Mouse (Mus musculus): Measurements from ENCODE around the gene Rpl41. TPM values are rescaled to one million over a fixed set of nuclear protein-coding genes. Genes with fewer than 3 reads are reported as not detected.

The Rpl41 gene
- total and polyA plus RNA-seq, 2 experiments from 2014 or later: 877 to 2,439 TPM

- peak overlapping the region; percentile 51 for H3K9ac ChIP-seq
- H3K27ac ChIP-seq (ENCODE audit: low read depth, low read length): no peak overlapping the region
- peak overlapping the region; percentile 58 for H3K4me3 ChIP-seq (ENCODE audit: low read depth, low read length)
- H3K4me2 ChIP-seq (ENCODE audit: low read depth): peak overlapping the region; percentile 96
- WGBS: 5% methylated on average over 23 of the region's 23 CpGs
- no peak for ATAC-seq
- TF ChIP-seq CTCF (IDR thresholded peaks at IDR 0.05; ENCODE audit: low read depth): no peak
- peaks cover 18% of the 10 kb centered on the region for H3K27me3 ChIP-seq (ENCODE audit: insufficient read depth, low read length)
- H3K36me3 ChIP-seq (ENCODE audit: insufficient read depth): no peaks in the 10 kb centered on the region
- H3K9me3 ChIP-seq (ENCODE audit: low read length): no peaks in the 10 kb centered on the region
- DNase-seq: no peak
- H3K4me1 ChIP-seq (ENCODE audit: insufficient read depth): no peaks in the 10 kb centered on the region
Observed at GRCm38 (mm10) chr10:128588775-128589463, 39.8 kb upstream of the Rpl41 start.

- ATAC-seq (no peak), DNase-seq (no peak)
- 6% methylated on average over 1 of the region's 1 CpGs for WGBS
Observed at GRCm38 (mm10) chr10:128588136-128588535, 39.0 kb upstream of the Rpl41 start.

GRCm38 (mm10) chr10:128587697-128588096 is 38.6 kb upstream of the Rpl41 start:
- no peaks in the 10 kb centered on the region for H3K4me1 ChIP-seq (ENCODE audit: insufficient read depth)
- no peak overlapping the region for H3K9ac ChIP-seq
- ATAC-seq: no peak
- WGBS: 52% methylated on average over 8 of the region's 8 CpGs
- peaks cover 18% of the 10 kb centered on the region for H3K27me3 ChIP-seq (ENCODE audit: insufficient read depth, low read length)
- H3K36me3 ChIP-seq (ENCODE audit: insufficient read depth): no peaks in the 10 kb centered on the region
- H3K27ac ChIP-seq (ENCODE audit: low read depth, low read length): no peak overlapping the region
- TF ChIP-seq CTCF (IDR thresholded peaks at IDR 0.05; ENCODE audit: low read depth): no peak
- no peak overlapping the region for H3K4me3 ChIP-seq (ENCODE audit: low read depth, low read length)
- H3K4me2 ChIP-seq (ENCODE audit: low read depth): no peak overlapping the region
- DNase-seq: no peak
- no peaks in the 10 kb centered on the region for H3K9me3 ChIP-seq (ENCODE audit: low read length)

More at GRCm38 (mm10) chr10:128588136-128588535, 39.0 kb upstream of the Rpl41 start:
- no peak overlapping the region for H3K27ac ChIP-seq (ENCODE audit: low read depth, low read length)
- H3K27me3 ChIP-seq (ENCODE audit: insufficient read depth, low read length): peaks cover 18% of the 10 kb centered on the region
- H3K36me3 ChIP-seq (ENCODE audit: insufficient read depth): no peaks in the 10 kb centered on the region
- H3K4me3 ChIP-seq (ENCODE audit: low read depth, low read length): no peak overlapping the region
- H3K4me1 ChIP-seq (ENCODE audit: insufficient read depth): no peaks in the 10 kb centered on the region
- TF ChIP-seq CTCF (IDR thresholded peaks at IDR 0.05; ENCODE audit: low read depth): no peak
- no peak overlapping the region for H3K9ac ChIP-seq
- H3K9me3 ChIP-seq (ENCODE audit: low read length): no peaks in the 10 kb centered on the region
- H3K4me2 ChIP-seq (ENCODE audit: low read depth): no peak overlapping the region

- H3K27ac ChIP-seq (ENCODE audit: low read depth, low read length): no peak overlapping the region
- no peak for TF ChIP-seq CTCF (IDR thresholded peaks at IDR 0.05; ENCODE audit: low read depth)
- no peaks in the 10 kb centered on the region for H3K9me3 ChIP-seq (ENCODE audit: low read length)
- H3K36me3 ChIP-seq (ENCODE audit: insufficient read depth): no peaks in the 10 kb centered on the region
- no peak overlapping the region for H3K4me3 ChIP-seq (ENCODE audit: low read depth, low read length)
- 47% methylated on average over 4 of the region's 4 CpGs for WGBS
- ATAC-seq (no peak), DNase-seq (no peak)
- no peak overlapping the region for H3K9ac ChIP-seq
- H3K27me3 ChIP-seq (ENCODE audit: insufficient read depth, low read length): peaks cover 18% of the 10 kb centered on the region
- H3K4me1 ChIP-seq (ENCODE audit: insufficient read depth): no peaks in the 10 kb centered on the region
- no peak overlapping the region for H3K4me2 ChIP-seq (ENCODE audit: low read depth)
Observed at GRCm38 (mm10) chr10:128587120-128587519, 38.0 kb upstream of the Rpl41 start.

GRCm38 (mm10) chr10:128586546-128586945 is 37.4 kb upstream of the Rpl41 start:
- no peak for ATAC-seq
- no peak overlapping the region for H3K4me2 ChIP-seq (ENCODE audit: low read depth)
- no peak for TF ChIP-seq CTCF (IDR thresholded peaks at IDR 0.05; ENCODE audit: low read depth)

GRCm38 (mm10) chr10:128584386-128584785 is 35.3 kb upstream of the Rpl41 start:
- Histone ChIP-seq H3K9ac (no peak overlapping the region), H3K27ac (ENCODE audit: low read depth, low read length) (no peak overlapping the region), H3K4me1 (ENCODE audit: insufficient read depth) (no peaks in the 10 kb centered on the region), H3K36me3 (ENCODE audit: insufficient read depth) (no peaks in the 10 kb centered on the region), H3K4me3 (ENCODE audit: low read depth, low read length) (no peak overlapping the region), H3K27me3 (ENCODE audit: insufficient read depth, low read length) (peaks cover 17% of the 10 kb centered on the region), H3K9me3 (ENCODE audit: low read length) (no peaks in the 10 kb centered on the region), H3K4me2 (ENCODE audit: low read depth) (no peak overlapping the region)
- 8% methylated on average over 4 of the region's 4 CpGs for WGBS
- DNase-seq (no peak), ATAC-seq (no peak)
- TF ChIP-seq CTCF (IDR thresholded peaks at IDR 0.05; ENCODE audit: low read depth): no peak

More at GRCm38 (mm10) chr10:128586546-128586945, 37.4 kb upstream of the Rpl41 start:
- WGBS: 5% methylated on average over 1 of the region's 1 CpGs
- no peak overlapping the region for H3K9ac ChIP-seq
- peaks cover 18% of the 10 kb centered on the region for H3K27me3 ChIP-seq (ENCODE audit: insufficient read depth, low read length)
- no peaks in the 10 kb centered on the region for H3K9me3 ChIP-seq (ENCODE audit: low read length)
- H3K27ac ChIP-seq (ENCODE audit: low read depth, low read length): no peak overlapping the region
- H3K4me1 ChIP-seq (ENCODE audit: insufficient read depth): no peaks in the 10 kb centered on the region
- H3K36me3 ChIP-seq (ENCODE audit: insufficient read depth): no peaks in the 10 kb centered on the region
- DNase-seq: no peak
- no peak overlapping the region for H3K4me3 ChIP-seq (ENCODE audit: low read depth, low read length)

GRCm38 (mm10) chr10:128583644-128584043 is 34.5 kb upstream of the Rpl41 start:
- Histone ChIP-seq H3K27ac (ENCODE audit: low read depth, low read length) (no peak overlapping the region), H3K4me1 (ENCODE audit: insufficient read depth) (no peaks in the 10 kb centered on the region), H3K36me3 (ENCODE audit: insufficient read depth) (no peaks in the 10 kb centered on the region), H3K9ac (no peak overlapping the region), H3K27me3 (ENCODE audit: insufficient read depth, low read length) (peaks cover 9% of the 10 kb centered on the region), H3K9me3 (ENCODE audit: low read length) (no peaks in the 10 kb centered on the region), H3K4me3 (ENCODE audit: low read depth, low read length) (no peak overlapping the region), H3K4me2 (ENCODE audit: low read depth) (no peak overlapping the region)
- no peak for ATAC-seq
- 31% methylated on average over 7 of the region's 7 CpGs for WGBS
- DNase-seq: no peak
- no peak for TF ChIP-seq CTCF (IDR thresholded peaks at IDR 0.05; ENCODE audit: low read depth)
